Mouse (Mus musculus) CH12.LX (cell line): ENCODE results near the gene Fnip1. TPM values are rescaled to one million over a fixed set of nuclear protein-coding genes. Genes with fewer than 3 reads are reported as not detected.

Experiments used
- DNase-seq: peaks from one replicate; pipeline ENCODE4 v3.0.0-alpha.2; 2013; ENCODE audit errors: extremely low read depth
- H3K27ac ChIP-seq: 2 replicates; pipeline ENCODE4 v1.5.1; 2012; ENCODE audit warnings: low read depth, mild to moderate bottlenecking, control low read depth, moderate library complexity; ENCODE audit not compliant: insufficient read depth
- H3K27me3 ChIP-seq: replicated peaks from 2 replicates; pipeline ENCODE3; 2012; ENCODE audit warnings: inconsistent platforms
- H3K36me3 ChIP-seq, 2 experiments: replicated peaks in 1 of 2; 2 replicates each; pipeline versions ENCODE3 to v1.6.1; 2012; ENCODE audit warnings: inconsistent platforms in 1 of 2, low read length in 1 of 2, mild to moderate bottlenecking in 1 of 2, mixed read lengths in 1 of 2, moderate library complexity in 1 of 2; ENCODE audit not compliant: control insufficient read depth in 1 of 2, insufficient read depth in 1 of 2
- H3K4me1 ChIP-seq, 2 experiments: 2 replicates each; pipeline ENCODE4 v1.6.1; 2012; ENCODE audit warnings: inconsistent platforms in 1 of 2, moderate library complexity in 1 of 2; ENCODE audit not compliant: insufficient read depth in 2 of 2, control insufficient read depth in 1 of 2
- H3K4me2 ChIP-seq: 2 replicates; pipeline ENCODE4 v1.6.1; 2012; ENCODE audit warnings: low read depth, mild to moderate bottlenecking, control low read depth; ENCODE audit not compliant: poor library complexity, insufficient read depth, severe bottlenecking
- H3K4me3 ChIP-seq, 3 experiments: fragments of 150-350 bp in 1 of 3; sonication (generic) in 1 of 3; replicated peaks in 1 of 3; 2 replicates each; pipeline versions ENCODE3 to v1.5.1; 2011 to 2012; ENCODE audit warnings: low read depth in 2 of 3, low read length in 2 of 3, mild to moderate bottlenecking in 2 of 3, moderate library complexity in 2 of 3, control low read depth in 1 of 3, improper control_type of control experiment in 1 of 3, inconsistent platforms in 1 of 3, mixed read lengths in 1 of 3; ENCODE audit not compliant: poor library complexity in 1 of 3
- H3K79me2 ChIP-seq: replicated peaks from 2 replicates; pipeline ENCODE4 v1.6.1; 2012; ENCODE audit warnings: mild to moderate bottlenecking, moderate library complexity; ENCODE audit not compliant: control insufficient read depth, poor library complexity, insufficient read depth, severe bottlenecking; ENCODE audit errors: extremely low read depth
- H3K9ac ChIP-seq: 2 replicates; pipeline ENCODE4 v1.6.1; 2012; ENCODE audit warnings: low read depth, mild to moderate bottlenecking, control low read depth, moderate library complexity; ENCODE audit not compliant: insufficient read depth
- H3K9me3 ChIP-seq: replicated peaks from 2 replicates; pipeline ENCODE3; 2012; ENCODE audit warnings: low read length, inconsistent platforms, mixed read lengths
- BHLHE40 ChIP-seq: IDR thresholded peaks from 2 replicates; pipeline ENCODE4 v1.6.1; 2011; ENCODE audit warnings: mild to moderate bottlenecking, low read depth, low read length, improper control_type of control experiment
- CHD1 ChIP-seq: IDR thresholded peaks from 2 replicates; pipeline ENCODE4 v1.6.1; 2012; ENCODE audit warnings: low read depth, low read length, improper control_type of control experiment, inconsistent platforms
- CTCF ChIP-seq, 2 experiments: IDR thresholded peaks in 1 of 2; conservative IDR thresholded peaks in 1 of 2; 2 replicates each; pipeline ENCODE4 v1.5.1; 2011 to 2012; ENCODE audit warnings: low read depth in 2 of 2, low read length in 2 of 2, improper control_type of control experiment in 1 of 2, inconsistent platforms in 1 of 2, mild to moderate bottlenecking in 1 of 2, moderate library complexity in 1 of 2
- ELF1 ChIP-seq: IDR thresholded peaks from 2 replicates; pipeline ENCODE4 v1.6.1; 2014; ENCODE audit warnings: low read depth, mild to moderate bottlenecking, inconsistent platforms, low read length, improper control_type of control experiment
- HCFC1 ChIP-seq: IDR thresholded peaks from 2 replicates; pipeline ENCODE4 v1.6.1; 2012; ENCODE audit warnings: low read depth, mild to moderate bottlenecking, inconsistent platforms, low read length, improper control_type of control experiment
- IRF4 ChIP-seq: IDR thresholded peaks from 2 replicates; pipeline ENCODE4 v1.6.1; 2014; ENCODE audit warnings: low read depth, mild to moderate bottlenecking, inconsistent platforms, low read length, improper control_type of control experiment
- JUND ChIP-seq: conservative IDR thresholded peaks from 2 replicates; pipeline ENCODE4 v1.6.1; 2011; ENCODE audit warnings: low read depth, low read length, improper control_type of control experiment
- MAX ChIP-seq: IDR thresholded peaks from 2 replicates; pipeline ENCODE4 v1.6.1; 2011; ENCODE audit warnings: low read length, improper control_type of control experiment
- MXI1 ChIP-seq: IDR thresholded peaks from 2 replicates; pipeline ENCODE4 v1.6.1; 2011; ENCODE audit warnings: mild to moderate bottlenecking, low read depth, low read length, improper control_type of control experiment
- NRF1 ChIP-seq: IDR thresholded peaks from 2 replicates; pipeline ENCODE4 v1.6.1; 2014; ENCODE audit warnings: low read depth, mild to moderate bottlenecking, inconsistent platforms, low read length, improper control_type of control experiment, moderate library complexity
- POLR2A ChIP-seq: IDR thresholded peaks from 2 replicates; pipeline ENCODE4 v1.6.1; 2011; ENCODE audit warnings: low read depth, mild to moderate bottlenecking, improper control_type of control experiment, low read length
- RAD21 ChIP-seq: IDR thresholded peaks from 2 replicates; pipeline ENCODE4 v1.6.1; 2011; ENCODE audit warnings: low read depth, mild to moderate bottlenecking, low read length, improper control_type of control experiment, moderate library complexity
- SIN3A ChIP-seq: IDR thresholded peaks from 2 replicates; pipeline ENCODE4 v1.6.1; 2012; ENCODE audit warnings: low read length, improper control_type of control experiment, inconsistent platforms
- SMC3 ChIP-seq: IDR thresholded peaks from 2 replicates; pipeline ENCODE4 v1.6.1; 2011; ENCODE audit warnings: low read depth, low read length, improper control_type of control experiment
- TBP ChIP-seq: conservative IDR thresholded peaks from 2 replicates; pipeline ENCODE4 v1.6.1; 2011; ENCODE audit warnings: low read depth, low read length, improper control_type of control experiment
- ZMIZ1 ChIP-seq: IDR thresholded peaks from 2 replicates; pipeline ENCODE4 v1.6.1; 2012; ENCODE audit warnings: low read depth, mild to moderate bottlenecking, inconsistent platforms, low read length, improper control_type of control experiment
- dilution Hi-C: fragments of 300-500 bp; cut with MboI; formaldehyde crosslinking; loops from 2 replicates; pipeline ENCODE4 v1.14.3; 2020; ENCODE audit warnings: low sequenced_read_pairs; ENCODE audit not compliant: extremely low pct_unique_long_range_greater_than_20kb, extremely low pct_ligation_motif_present
- in situ Hi-C: fragments of 300-500 bp; cut with MboI; formaldehyde crosslinking; loops from 3 replicates; pipeline ENCODE4 v1.14.3; 2019; ENCODE audit warnings: low sequenced_read_pairs, low pct_ligation_motif_present, low pct_unique_long_range_greater_than_20kb, mixed read lengths
- polyA plus RNA-seq: library from polyadenylated mRNA; unstranded; fragments of >175 nt; gene quantifications from 2 replicates; pipeline ENCODE4 v1.2.1, GENCODE M21; 2012; ENCODE audit warnings: low read depth; ENCODE audit not compliant: insufficient read length
- total RNA-seq, 2 experiments: library from RNA; depleted of rRNA; stranded (reverse); fragments of 300-350 nt in 1 of 2; fragments of >200 nt in 1 of 2; gene quantifications; 2 replicates each; pipeline ENCODE4 v1.2.3; 2012 to 2014

Gene Fnip1
- total and polyA plus RNA-seq, 3 experiments: 15.4 to 24.5 (median 21.8) TPM

- Histone ChIP-seq H3K36me3 (no peaks in the 10 kb centered on the region), H3K9me3 (no peaks in the 10 kb centered on the region), H3K4me2 (no peak overlapping the region), H3K4me1 (peaks cover 0 to 1% of the 10 kb centered on the region in 2 experiments; a peak in 2 of 4 replicates), H3K27me3 (no peaks in the 10 kb centered on the region), H3K9ac (no peak overlapping the region), H3K79me2 (no peaks in the 10 kb centered on the region), H3K27ac (no peak overlapping the region), H3K4me3 (no peak overlapping the region)
- TF ChIP-seq MAX (no peak), POLR2A (no peak), HCFC1 (no peak), RAD21 (no peak), JUND (no peak)
- dilution Hi-C loops: no loop called here
- in situ Hi-C loops: no loop called here
- DNase-seq: no peak
Observed at GRCm38 (mm10) chr11:54404885-54405284, 33.1 kb upstream of the Fnip1 start.

DNA sequence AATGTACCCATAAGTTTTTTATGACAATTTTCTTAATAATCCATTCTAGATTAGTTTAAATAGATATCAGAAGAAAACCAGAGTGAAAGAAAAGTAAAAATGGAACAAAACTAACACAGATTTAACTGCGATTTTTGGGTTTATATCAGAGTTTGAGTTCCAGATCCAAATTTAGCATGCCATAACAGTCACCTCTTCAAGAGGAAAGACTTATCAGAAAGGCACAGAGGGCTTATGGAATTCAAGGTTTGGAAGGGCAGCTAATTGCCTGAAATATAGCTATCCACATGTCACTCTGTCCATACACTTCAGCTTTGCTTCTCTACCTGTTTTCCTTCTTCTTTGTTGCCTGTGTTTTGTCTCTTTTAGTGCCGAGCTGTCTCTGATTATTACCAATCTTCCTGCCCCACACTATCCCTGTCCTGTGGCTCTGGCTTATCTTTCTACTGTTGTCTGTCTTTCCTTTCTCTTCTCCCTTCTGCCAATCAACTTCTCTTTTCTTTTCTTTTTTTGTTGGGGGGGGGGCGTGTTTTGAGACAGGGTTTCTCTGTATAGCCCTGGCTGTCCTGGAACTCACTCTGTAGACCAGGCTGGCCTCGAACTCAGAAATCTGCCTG is 31.0 kb upstream of the Fnip1 start:
- in situ Hi-C loops: no loop called here
- dilution Hi-C loops: no loop called here

GRCm38 (mm10) chr11:54410612-54411011 is 27.4 kb upstream of the Fnip1 start:
- dilution Hi-C loops (no loop called here), in situ Hi-C loops (no loop called here)
- peak; percentile 32 to 54; a peak in 3 of 4 replicates for TF ChIP-seq CTCF (conservative IDR thresholded peaks at IDR 0.05 in 1 of 2, IDR thresholded peaks at IDR 0.05 in 1 of 2; ENCODE audit: low read depth in 2 of 2, low read length in 2 of 2)
- TF ChIP-seq ZMIZ1: no peak
- TF ChIP-seq NRF1: no peak
- peak; percentile 35; the same call in 1 of the 2 replicates for TF ChIP-seq SMC3
- TF ChIP-seq RAD21: peak; percentile 39
- no peak for TF ChIP-seq MXI1
- peaks cover 2 to 8% of the 10 kb centered on the region in 2 experiments for H3K4me1 ChIP-seq
- no peaks in the 10 kb centered on the region for H3K36me3 ChIP-seq
- no peaks in the 10 kb centered on the region for H3K27me3 ChIP-seq
- H3K9ac ChIP-seq: no peak overlapping the region
- no peaks in the 10 kb centered on the region for H3K79me2 ChIP-seq
- H3K9me3 ChIP-seq: no peaks in the 10 kb centered on the region
- DNase-seq: no peak
- H3K4me3 ChIP-seq: no peak overlapping the region
- H3K27ac ChIP-seq: no peak overlapping the region
- H3K4me2 ChIP-seq: no peak overlapping the region

More for the DNA sequence above, 31.0 kb upstream of the Fnip1 start:
- DNase-seq: no peak
- H3K9ac ChIP-seq: no peak overlapping the region
- no peak overlapping the region for H3K4me2 ChIP-seq
- H3K27ac ChIP-seq: no peak overlapping the region
- no peaks in the 10 kb centered on the region for H3K9me3 ChIP-seq
- peaks cover 2 to 8% of the 10 kb centered on the region in 2 experiments for H3K4me1 ChIP-seq
- H3K27me3 ChIP-seq: no peaks in the 10 kb centered on the region
- H3K36me3 ChIP-seq: no peaks in the 10 kb centered on the region
- H3K4me3 ChIP-seq: no peak overlapping the region
- TF ChIP-seq RAD21 (no peak), CTCF (conservative IDR thresholded peaks at IDR 0.05 in 1 of 2, IDR thresholded peaks at IDR 0.05 in 1 of 2; ENCODE audit: low read depth in 2 of 2, low read length in 2 of 2) (no peak), MXI1 (no peak), ZMIZ1 (no peak), IRF4 (no peak), BHLHE40 (no peak), TBP (no peak), ELF1 (no peak), CHD1 (no peak), SIN3A (no peak)
- no peaks in the 10 kb centered on the region for H3K79me2 ChIP-seq
